Mouse (Mus musculus) regulatory T cell (primary cell): ENCODE results near the gene Fen1.

Source experiments
- in situ Hi-C: fragments of 300-600 bp; cut with MboI, MseI; formaldehyde crosslinking; loops from one replicate; pipeline ENCODE4 v1.15.1; 2025; ENCODE audit warnings: high pct_unique_total_duplicates

Fen1 gene

DNA sequence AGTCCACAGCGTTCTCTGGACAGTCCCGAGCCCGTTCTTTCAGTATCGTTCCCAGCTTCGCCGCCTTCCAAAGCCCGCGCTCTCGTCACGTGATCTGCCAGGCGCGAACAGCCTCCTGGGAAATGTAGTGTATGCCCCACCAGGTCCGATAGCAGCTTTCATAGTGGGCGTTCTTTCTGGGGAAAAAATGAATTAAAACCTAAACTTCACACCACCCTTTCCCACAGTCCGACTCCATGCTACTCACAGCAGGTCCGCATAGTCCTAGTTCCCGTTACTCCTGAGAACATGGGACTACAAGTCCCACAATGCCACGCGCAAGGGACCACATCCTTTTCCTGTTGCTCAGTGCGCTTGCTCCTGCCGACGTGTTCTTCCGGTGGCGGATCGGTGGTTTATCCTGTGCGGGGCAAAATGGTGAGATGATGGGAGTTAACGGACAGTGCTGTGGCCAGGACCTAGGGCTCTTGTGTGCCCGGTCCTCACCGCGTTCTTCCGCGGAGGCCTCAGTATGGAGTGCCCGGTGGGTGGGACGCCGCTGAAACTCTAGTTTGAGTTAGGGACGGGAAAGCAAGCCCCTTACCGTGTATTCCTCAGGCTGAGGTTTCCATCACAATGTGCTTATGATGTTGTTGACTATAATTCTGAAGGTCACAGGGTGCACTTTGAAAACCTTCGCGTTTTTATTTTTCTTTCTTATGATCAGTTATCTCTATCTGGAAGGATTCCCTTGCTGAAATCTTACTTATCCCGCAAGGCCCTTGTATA is at the start of gene Fen1, which contains the start of gene Tmem258:
Gene Fen1, minus strand, starts transcription at position 322 of the 768 bp plus-strand sequence.
Gene Tmem258, plus strand, starts transcription at position 167 of the 768 bp plus-strand sequence.
- in situ Hi-C loops = no loop called here

- in situ Hi-C loops = no loop called here
These were observed 44.2 kb upstream of the Fen1 start for GRCm38 (mm10) chr19:10248128-10248527.

GRCm38 (mm10) chr19:10247165-10247564 is 43.2 kb upstream of the Fen1 start:
- in situ Hi-C loops = no loop called here

- in situ Hi-C loops = no loop called here
These were observed 40.2 kb upstream of the Fen1 start for GRCm38 (mm10) chr19:10244183-10244582.

GRCm38 (mm10) chr19:10242916-10243315 is 38.9 kb upstream of the Fen1 start:
- in situ Hi-C loops = no loop called here

DNA sequence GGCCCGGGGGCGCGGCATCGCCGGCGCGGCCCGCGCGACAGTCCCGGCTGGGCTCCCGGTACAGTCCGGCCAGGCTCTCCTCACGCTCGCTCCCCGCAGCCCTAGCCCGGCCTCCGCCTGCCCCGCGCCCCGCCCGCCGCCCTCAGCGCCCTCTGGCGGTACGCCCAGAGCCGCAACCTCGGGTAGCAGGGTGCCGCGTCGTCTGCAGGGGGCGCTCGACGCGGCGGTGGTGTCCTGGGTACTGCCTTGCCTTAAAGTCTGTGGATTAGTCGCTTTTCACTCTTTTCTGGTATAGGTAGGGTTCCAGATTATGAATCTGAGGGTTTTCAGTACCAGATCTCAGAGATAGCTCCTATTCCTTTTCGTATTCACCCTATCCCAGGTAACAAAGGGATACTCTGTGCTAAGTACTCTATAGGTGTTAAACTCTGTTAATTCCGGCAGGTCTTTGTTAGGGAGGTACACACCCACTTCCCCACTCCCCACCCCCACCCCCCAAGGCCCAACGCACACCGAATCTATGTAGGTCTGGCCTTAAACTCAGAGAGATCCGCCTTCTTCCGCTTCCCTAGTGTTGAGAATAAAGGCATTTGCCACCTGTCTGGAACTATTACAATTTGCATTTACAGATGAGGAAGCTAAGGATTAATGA is 36.8 kb upstream of the Fen1 start, which contains the start of gene Myrf:
Gene Myrf, minus strand, starts transcription at position 95 of the 652 bp plus-strand sequence.
- in situ Hi-C loops = no loop called here

DNA sequence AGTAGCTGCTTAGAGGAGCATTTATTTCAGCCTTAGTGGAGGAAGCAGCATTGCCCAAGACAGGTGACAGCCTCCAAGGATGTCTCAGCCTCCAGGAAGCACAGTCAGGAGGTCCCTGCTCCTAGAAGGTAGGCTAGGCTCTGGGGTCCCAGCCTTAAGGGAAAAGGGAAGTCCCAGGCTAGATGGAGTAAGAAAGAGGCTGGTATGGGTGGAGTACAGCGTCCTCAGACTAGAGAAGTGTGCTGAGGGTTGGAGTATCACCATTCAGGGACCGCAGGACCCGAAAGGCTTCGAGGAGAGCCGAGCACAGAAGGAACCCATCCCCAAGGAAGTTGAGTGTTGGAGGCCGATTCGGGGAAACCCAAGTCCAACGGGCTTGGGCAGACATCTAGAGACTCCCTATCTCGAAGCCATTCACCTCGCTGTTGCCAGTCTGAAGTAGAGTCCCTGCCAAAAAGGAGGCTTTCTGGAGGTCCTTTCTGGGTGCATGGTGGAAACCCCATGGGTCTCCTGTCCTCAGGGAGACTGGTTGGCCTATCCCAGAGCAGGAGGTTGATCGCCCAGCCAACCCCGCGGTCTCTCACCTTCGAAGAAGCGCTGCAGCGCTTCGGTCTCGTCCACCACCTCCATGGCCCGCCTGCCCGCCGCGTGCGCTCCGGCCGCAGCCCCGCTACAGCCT is 36.1 kb upstream of the Fen1 start:
- in situ Hi-C loops = no loop called here

DNA sequence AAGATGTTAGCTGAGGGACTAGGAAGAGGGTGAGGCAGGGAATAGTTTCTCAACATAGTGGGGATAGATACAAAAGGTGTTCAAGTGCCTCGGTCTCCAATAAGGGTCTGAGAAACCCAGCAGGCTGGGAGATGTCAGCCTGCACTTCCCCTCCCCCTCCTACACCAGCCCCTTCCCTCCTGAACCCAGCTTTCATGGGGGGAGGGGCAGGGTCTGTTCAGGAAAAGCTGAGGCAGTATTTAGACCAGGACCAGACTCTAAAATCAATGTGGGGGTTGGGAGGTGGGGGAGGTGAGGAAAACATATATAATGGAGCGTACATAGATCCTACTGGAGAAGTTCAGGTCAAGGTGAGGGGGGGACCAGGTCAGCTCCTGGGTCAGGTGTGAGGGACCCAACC is 35.5 kb upstream of the Fen1 start:
- in situ Hi-C loops = no loop called here

GRCm38 (mm10) chr19:10238477-10238876 is 34.5 kb upstream of the Fen1 start:
- in situ Hi-C loops = no loop called here

GRCm38 (mm10) chr19:10235784-10236565 is 32.0 kb upstream of the Fen1 start:
- in situ Hi-C loops = no loop called here

GRCm38 (mm10) chr19:10232327-10233017 is 28.5 kb upstream of the Fen1 start:
- in situ Hi-C loops = no loop called here

DNA sequence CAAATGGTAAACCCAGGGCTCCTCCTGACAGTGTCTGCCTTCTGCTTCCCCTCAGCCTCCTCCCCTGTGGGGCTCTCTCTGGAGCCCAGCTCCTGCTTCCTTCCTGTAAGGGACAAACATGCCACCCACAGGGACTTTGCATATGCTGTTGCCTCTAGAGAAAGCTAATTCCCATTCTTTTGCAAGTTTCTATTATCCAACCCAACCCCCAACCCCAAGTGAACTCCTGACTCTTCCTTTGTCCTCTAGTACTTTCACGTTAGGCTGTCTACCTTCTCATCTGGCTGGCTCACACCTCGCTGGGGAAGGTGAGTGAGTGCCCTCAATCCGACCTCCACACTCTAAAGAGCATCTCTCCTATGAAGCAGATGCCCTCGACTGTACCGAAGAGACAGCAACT is 27.9 kb upstream of the Fen1 start:
- in situ Hi-C loops = no loop called here

GRCm38 (mm10) chr19:10231016-10231415 is 27.0 kb upstream of the Fen1 start:
- in situ Hi-C loops = no loop called here

GRCm38 (mm10) chr19:10225767-10226166 is 21.8 kb upstream of the Fen1 start:
- in situ Hi-C loops = no loop called here

DNA sequence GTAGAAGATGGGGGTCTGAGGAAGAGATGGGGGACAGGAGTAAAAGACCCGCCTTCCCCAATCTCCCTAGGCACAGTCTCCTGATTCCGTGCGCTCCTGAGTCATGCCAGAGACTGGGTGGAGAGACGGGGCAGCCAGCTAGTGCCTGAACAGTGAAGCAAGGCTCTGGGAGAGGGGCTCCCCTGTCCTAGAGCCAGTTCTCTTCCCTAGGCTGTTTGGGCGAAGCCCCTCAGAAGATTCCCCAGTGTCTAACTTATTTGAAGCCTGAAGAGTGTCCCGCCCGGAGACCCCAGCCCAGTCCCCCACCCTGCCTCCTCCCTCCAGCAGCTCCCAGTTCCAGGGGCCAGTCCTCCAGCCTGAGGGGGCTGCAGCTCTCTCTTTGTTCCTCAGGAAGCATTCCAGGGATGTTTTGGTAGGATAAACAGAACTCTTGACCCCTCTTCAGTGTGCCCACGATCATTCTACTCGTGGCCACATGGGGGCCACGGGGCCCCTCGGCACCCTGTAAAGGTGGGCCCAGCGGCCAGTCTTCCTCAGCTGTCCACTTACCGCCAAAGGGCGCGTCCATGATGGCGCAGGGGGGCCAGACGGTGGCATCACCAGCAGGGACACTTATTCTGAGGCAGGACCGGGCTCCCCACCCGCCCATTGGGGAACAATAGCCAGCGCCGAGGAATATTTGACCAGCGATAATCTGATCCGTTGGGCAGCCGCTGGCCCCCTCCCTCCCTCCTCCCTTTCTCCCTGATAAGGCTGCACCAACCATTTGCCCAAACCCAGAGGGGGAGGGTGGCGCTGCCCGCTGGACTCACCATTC is 20.9 kb upstream of the Fen1 start:
- in situ Hi-C loops = no loop called here

GRCm38 (mm10) chr19:10223561-10223960 is 19.6 kb upstream of the Fen1 start:
- in situ Hi-C loops = no loop called here

DNA sequence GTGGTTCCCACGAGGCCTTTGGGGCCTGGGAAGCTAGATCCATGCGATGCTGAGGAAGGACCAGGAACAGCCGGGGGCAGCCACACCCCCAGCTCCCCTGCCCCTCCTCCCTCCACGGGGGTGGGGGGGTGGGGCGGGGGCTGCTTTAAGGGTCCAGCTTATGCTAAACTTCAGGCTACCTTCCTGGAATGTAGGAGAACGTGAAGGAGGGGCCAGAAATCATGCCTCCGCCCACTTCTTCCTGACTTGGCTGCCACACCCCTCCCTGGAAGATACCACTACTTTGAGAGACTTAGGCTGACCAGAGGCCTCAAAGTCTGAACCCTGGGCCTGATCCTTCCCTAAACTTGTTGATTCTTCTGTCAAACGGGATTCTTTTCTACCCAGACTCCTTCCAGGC is 18.7 kb upstream of the Fen1 start:
- in situ Hi-C loops = no loop called here

DNA sequence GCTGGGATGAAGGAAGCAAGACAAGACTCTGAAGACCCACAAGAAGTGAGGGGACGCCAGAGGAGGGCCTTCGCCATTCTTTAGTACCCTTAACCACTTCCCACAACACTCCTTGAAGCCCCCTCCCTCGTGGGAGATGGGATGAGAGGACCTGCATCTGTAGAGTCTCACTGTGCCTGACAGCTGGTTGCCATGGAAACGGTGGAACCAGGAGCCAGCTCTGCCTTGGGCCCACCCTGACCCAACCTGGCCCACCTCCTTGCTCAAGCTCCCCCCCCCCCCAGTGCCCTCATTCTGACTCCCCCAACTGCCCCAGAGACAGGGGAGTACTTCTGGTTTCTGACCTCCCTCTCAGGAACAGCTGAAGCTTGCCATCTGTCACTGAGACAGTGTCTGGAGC is 17.6 kb upstream of the Fen1 start:
- in situ Hi-C loops = no loop called here

- in situ Hi-C loops = no loop called here
These were observed 15.6 kb upstream of the Fen1 start for GRCm38 (mm10) chr19:10219593-10219992.

DNA sequence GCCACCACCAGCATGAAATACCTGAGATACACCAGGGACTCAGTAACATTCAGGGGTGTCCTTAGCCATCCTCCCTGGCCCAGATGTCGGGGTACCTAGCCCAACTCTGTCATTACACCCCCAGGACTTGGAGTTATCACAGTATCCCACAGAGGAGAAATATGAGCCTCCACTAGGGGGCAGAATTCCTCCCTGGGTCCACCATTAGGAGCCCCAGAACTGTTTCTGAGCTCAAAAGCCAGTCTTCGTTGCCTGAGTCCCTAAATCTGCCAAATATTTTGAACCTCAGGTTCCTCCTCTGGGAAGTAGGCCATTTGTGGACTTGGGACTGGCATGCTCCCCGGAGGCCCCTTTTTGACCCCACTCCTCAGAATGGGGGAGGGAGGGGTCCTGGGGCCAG is 15.1 kb upstream of the Fen1 start:
- in situ Hi-C loops = no loop called here
